Mouse (Mus musculus) layer of hippocampus, postnatal 36 days (tissue): Measurements from ENCODE around the gene Phf12. TPM values are rescaled to one million over a fixed set of nuclear protein-coding genes. Genes with fewer than 3 reads are reported as not detected.
"Not testable (repeated sequence)": the region's sequence is repeated elsewhere in the genome, so short reads cannot be mapped to it uniquely, and the experiment has no call there.

ENCODE experiments used
- DNase-seq, 2 experiments: peaks; one replicate each; pipeline ENCODE4 v3.0.0; 2022
- total RNA-seq, 2 experiments: library from RNA; stranded (reverse); gene quantifications; 2 replicates each; pipeline ENCODE4 v1.2.3; 2021

The Phf12 gene
- total RNA-seq, 2 experiments from 2014 or later = 48.3 to 51.2 TPM

DNA sequence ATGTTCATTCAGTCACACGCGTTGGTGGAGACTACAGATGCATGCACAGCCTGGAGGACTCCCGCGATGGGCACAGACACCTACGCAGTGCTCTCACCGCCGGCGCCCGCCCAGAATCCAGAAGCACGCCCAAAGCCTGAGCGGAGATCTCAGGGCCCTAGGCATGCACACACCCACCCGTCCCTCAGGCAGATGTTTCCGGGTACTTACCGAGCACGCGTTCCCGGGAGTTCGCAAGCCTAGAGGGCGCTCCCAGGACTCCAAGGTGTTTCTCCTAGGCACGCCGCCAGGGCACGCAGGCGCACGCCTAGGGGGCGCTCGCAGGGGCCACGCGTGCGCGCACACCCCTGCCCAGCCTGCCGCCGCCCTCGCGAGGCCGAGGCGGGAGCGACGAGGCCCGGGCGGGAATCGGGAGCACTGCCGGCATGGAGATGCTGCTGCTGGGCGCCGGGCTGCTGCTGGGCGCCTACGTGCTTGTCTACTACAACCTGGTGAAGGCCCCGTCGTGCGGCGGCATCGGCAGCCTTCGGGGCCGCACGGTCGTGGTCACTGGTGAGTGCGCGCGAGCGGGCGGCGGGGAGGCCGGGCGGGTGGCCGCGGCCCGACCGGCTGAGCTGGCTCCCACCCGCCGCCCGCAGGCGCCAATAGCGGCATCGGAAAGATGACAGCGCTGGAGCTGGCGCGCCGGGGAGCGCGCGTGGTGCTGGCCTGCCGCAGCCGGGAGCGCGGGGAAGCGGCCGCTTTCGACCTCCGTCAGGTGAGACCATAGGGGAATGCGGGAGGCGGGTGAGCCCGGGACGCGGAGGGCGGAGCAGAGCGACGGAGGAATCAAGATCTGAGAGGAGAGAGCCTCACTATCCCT, 49.6 kb downstream of the Phf12 start, which contains the start of gene Dhrs13:
Gene Dhrs13 (plus strand): TSS at position 334 of the 862 bp plus-strand sequence.
- peak; percentile 82 to 84 for DNase-seq

DNA sequence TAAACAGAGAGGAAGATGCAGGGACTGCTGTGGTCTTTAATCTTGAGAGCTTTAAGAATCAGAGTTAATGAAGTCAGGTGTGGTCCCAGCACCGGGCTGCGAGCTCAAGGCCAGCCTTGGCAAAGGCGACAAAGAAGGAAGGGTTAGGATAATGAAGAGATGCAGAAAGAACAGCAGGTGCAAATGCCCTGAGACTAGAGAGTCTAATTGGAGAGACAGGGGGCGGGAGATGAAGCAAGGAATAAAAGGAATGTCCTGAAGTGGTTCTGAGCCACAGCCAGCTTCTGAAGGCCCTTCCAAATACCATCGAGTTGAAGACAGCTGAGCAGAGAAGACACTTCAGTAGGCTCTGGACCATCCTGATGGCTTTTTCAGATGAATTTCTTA, 50.2 kb downstream of the Phf12 start:
- DNase-seq = no peak

DNA sequence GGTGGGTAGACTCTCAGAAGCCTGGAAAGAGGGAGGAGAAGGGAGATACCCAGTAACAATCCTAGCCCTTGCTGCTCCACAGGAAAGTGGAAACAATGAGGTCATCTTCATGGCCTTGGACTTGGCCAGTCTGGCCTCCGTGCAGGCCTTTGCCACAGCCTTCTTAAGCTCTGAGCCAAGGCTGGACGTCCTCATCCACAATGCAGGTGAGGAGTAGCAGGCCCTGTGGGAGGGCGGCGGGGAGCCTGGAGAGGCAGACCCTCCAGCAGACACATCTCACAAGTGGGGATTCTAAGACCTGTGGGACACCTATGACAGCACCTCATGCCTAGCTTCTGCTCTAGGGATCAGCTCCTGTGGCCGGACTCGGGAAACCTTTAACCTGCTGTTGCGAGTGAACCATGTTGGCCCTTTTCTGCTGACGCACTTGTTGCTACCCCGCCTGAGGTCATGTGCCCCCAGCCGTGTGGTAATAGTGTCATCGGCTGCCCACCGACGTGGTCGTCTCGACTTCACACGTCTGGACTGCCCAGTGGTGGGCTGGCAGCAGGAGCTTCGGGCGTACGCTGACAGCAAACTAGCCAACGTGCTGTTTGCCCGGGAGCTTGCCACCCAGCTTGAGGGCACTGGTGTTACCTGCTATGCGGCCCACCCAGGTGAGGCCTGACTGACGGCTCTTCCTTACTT, 51.5 kb downstream of the Phf12 start:
- DNase-seq = no peak

DNA sequence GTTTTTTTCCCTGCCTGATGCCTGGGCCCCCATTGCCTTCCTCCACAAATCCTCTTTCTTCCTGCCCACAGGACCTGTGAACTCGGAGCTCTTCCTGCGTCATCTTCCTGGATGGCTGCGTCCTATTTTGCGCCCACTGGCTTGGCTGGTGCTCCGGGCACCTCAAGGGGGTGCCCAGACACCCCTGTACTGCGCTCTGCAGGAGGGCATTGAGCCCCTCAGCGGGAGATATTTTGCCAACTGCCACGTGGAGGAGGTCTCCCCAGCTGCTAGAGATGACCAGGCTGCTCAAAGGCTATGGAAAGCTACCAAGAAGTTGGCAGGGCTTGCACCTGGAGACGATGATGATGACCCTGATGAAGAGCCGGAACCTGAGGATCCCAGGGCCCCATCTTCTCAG, 54.2 kb downstream of the Phf12 start:
- DNase-seq = no peak

DNA sequence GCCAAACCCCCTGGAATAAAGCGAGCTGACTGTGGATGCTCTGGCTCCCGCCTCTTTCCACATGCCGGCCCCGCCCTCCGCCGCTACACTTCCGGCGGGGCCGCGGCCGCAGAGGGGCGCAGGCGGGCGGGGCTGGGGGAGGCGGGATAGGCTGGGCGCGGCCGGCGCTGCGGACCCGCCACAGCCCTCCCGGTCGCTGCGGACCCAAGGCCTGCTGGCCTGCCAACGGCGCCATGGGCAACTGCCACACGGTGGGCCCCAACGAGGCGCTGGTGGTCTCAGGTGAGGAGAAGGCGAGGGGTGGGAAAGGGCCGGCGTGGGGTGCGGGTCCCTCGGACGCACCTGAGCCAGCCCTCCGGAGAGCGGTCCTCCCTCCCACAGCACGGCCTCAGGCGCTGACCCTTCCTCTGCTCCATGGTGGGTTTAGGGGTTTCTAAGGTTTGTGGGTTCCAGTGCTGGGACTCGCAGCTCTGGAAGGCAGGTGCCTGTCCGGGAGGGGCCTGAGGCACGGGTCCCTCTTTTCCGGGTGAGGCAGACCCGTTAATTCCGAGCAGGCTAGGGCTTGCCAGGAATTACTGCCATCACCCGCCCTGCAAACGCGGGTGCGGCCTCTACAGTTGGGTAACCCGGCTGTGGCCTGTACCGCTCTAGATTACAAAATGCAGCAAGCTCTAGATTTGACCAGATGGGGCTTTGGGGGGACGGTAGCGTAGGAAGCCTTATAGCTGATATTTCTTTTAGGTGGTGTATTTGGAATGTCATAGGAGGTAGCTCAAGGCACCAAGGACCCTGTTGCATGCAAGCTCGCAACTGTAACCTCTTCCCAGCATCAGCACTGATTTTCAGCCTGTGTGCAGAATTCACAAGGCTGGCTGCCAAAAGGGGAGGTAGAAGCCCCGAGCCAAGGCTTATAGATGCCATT, 55.5 kb downstream of the Phf12 start, which contains the start of gene Flot2:
Gene Flot2 (plus strand): TSS at position 101 of the 922 bp plus-strand sequence.
- DNase-seq = peak; percentile 22 to 33

DNA sequence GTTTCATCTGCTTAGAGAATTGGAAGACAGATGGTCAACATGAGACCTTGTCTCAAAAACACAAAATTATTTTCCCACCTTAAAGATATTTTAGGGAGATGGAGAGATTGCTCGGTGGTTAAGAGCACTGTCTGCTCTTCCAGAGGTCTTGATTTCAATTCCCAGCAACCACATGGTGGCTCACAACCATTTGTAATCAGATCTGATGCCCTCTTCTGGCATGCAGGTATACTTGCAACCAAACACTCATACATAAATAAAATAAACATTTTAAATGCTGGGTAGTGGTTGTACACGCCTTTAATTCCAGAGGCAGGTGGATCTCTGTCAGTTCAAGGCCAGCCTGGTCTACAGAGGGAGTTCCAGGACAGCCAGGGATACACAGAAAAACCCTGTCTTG, 58.3 kb downstream of the Phf12 start:
- no peak for DNase-seq

DNA sequence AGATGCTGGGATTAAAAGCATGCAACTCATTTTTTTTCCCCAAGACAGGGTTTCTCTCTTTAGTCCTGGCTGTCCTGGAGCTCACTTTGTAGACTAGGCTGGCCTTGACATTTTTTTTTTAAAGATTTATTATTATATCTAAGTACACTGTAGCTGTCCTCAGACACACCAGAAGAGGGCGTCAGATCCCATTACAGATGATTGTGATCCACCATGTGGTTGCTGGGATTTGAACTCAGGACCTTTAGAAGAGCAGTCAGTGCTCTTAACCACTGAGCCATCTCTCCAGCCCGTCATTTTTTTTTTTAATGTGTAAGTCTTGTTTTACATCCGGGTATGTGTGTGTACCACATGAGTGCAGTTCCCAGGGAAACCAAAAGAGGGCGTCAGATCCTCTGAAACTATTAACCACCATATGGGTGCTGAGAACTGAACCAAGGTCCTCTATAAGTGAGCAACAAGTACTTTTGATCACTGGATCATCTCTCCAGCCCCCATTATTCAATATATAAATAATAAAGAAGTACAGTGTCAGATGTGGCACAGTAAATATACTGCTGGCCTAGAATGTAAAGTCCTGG, 59.8 kb downstream of the Phf12 start:
- not testable (repeated sequence) for DNase-seq

DNA sequence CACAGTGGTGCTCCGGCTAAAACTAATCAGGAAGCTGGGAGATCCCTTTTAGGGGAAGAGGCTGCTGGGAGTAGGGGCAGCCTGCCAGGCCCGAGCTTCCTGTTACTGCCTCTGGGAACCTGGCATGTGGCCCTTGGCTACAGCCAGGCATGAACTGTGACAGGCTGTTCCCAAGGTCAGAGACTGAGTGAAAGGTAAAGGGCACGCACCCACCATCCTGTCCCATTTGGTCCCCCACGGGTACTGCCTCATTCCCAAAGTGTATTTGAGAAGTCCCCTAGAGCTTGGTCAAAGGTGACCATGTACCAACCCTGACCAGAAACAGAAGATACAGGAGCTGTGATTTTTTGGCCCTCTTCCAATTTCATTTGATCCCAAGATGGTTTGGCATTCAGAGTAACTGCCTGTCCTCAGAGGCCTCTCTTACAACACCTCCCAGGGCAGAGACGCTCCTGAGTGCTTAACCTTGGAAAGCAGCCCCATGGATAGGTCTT, 62.3 kb downstream of the Phf12 start:
- peak in 1 of 2 experiments; percentile 49 for DNase-seq

DNA sequence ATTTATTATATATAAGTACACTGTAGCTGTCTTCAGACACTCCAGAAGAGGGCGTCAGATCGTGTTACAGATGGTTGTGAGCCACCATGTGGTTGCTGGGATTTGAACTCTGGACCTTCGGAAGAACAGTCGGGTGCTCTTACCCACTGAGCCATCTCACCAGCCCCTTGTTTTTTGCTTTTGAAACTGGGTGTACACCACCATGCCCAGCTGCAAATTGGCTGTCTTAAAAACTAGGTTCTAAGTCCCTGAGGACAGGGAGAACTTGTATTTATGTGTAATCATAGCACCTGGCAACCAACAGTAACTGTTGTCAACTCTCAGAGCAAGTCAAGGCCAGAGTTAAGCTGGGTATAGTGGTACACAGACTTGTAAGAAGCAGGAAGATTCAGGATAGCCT, 66.1 kb downstream of the Phf12 start:
- not testable (repeated sequence) for DNase-seq

DNA sequence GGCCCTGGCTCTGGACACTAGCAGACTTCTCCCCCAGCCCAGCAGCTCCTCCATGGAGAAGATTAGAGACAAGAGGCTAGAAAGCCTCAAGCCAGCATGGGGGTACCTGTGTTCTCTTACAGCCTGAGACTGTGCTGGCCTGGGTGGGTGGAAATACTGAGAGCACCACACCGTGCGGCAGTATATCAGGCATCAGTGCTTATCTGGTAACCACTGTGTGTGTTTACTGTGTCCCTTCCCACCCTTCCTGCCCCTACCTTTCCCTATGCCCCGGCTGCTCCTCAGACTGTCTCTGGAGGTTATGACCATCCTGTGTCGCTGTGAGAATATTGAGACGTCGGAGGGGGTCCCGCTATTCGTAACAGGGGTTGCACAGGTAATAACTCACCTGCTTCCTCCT, 70.5 kb downstream of the Phf12 start:
- no peak for DNase-seq

DNA sequence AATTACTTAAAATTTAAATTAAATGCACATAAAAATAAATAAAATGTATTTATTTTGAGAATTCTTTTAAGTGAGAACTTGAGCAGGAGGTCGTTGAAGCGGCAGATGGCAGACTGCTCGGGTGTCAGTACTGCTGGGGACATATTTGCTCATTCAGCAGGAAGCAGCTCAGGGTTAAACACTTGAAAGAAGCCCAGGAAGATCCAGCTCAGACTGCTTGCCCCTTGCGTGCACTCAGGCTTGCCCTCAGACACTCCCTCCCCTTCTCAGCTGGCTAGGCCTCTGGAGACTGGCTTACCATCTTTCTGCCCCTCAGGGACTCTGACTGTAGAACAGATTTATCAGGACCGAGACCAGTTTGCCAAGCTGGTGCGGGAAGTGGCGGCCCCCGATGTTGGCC, 74.4 kb downstream of the Phf12 start:
- DNase-seq = no peak

DNA sequence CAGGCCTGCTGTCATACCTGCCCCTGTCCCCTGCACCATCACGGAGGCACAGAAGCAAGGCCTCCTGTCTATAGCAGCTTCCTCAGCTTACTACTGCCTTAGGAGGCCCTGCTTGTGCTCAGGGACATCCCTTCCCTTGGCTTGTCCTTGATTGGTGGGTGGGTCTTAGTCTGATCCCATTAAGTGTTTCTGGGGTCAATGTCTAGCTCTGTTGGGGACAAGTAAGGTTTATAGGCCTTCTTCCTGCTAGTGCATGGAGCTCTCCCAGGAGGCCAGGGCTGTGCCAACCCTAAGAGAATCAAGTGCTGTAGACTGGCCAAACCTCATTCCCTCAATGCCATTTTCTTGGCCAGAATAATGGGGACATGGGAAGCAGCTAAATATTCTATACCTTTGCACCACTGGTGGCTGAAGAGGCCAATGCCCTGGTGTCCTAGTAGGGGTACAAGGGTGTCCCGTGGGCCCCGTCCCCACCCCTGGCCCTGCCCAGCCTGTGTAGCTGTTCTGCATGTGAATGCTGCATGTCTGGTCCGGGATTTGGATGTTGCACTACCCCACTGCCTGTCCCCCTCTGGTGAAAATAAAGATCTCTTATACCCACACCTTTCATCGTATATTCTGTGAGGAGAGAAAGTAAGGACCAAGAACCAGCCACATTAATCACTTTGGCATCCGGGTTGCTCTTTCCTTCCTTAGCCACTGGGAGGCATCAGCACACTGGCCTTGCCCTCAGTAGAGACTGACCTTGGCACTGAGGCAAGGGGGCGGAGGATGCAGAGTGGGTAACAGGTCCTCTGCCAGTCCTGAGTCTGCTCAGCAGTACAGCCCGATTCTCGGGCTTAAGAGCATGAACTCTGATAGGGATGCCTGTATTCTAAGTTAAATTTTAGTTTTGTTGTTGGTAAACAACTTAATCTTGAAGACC, 77.5 kb downstream of the Phf12 start:
- peak; percentile 57 to 59 for DNase-seq

DNA sequence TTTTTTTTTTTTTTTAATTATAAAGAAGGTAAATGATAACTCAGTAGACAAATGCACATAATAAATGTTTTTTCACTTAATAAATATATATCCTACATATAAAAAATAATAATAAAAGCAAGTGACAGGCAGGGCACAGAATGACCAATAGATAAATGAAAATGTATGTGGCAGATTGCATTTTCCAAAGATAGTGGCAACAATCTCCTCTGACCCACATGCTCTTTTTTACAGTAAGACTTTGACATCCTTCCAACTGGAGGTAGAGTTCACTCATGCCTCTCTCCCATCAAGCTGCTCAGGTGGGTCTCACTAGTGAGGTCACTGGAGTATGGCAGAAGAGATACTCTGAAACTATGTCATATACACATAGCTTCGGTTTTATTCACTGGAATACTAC, 80.0 kb downstream of the Phf12 start:
- no peak for DNase-seq

DNA sequence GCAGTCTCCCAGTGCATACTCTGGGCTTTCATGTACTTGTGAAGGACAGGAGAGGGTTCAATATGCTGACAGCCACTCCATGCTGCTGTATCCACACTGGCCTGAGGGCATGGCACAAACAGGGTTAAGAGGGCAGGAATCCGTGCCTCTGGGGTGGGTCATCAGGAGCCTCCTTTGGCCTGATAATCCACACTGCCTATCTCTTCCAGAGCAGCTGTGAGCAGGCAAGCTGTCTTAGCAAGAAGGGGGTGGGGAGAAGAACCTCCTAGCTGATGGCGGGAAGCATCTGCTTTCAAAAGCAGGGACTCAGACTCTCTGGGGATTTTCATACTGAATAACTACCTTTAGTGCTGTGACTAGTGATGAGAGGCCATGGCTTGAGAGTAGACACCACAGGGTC, 83.4 kb downstream of the Phf12 start:
- no peak for DNase-seq

DNA sequence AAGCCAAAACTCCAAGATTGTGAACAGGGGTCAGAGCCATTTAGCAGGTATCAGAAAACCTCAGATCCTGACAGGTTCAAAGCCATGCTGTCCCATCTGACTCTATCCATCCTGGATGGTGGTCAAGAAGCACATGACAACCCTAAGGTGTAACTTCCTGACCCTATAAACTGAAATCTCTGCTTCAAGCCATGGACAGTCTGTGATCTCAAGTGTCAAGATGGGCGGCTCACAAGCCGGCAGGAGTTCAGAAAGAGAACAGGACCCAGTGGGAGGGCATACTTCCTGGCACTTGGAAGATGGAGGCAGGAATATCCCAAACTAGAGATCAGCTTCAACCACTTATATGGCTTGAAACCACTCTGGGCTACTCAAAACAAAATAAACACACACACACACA, 84.1 kb downstream of the Phf12 start:
- DNase-seq = no peak

DNA sequence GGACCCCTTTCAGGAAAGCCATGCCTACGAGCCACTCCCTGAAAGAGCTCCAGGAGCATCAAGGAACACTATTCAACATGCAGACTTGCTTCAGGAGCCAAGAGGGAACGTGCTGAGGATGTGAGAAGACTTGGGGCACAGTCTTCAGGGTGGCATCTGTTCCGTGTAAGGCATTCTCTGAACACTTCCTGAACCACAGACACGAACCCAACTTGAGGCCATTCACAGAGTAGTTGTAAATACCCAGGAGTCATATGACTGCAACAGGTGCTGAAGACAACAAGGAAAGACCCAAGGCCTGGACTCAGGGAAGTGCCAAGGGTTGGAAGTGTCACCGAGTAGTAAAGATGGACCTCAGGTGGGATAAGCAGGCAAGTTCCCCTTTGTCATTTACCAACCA, 85.0 kb downstream of the Phf12 start:
- DNase-seq = no peak

DNA sequence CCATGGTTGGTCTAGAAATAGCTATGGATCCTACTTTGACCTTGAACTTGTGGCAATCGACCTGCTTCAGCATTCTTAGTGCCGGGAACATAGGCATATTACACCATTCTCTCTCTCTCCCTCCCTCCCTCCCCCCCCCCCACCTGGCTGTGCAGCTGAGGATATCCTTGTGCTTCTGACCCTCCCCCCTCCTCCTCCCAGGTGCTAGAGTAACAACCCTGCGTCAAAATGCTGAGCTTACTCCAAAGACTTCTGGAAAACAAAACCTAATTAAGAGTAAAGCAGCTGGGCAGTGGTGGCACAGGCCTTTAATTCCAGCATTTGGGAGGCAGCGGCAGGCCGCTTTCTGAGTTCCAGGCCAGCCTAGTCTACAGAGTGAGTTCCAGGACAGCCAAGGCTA, 86.6 kb downstream of the Phf12 start:
- no peak for DNase-seq

DNA sequence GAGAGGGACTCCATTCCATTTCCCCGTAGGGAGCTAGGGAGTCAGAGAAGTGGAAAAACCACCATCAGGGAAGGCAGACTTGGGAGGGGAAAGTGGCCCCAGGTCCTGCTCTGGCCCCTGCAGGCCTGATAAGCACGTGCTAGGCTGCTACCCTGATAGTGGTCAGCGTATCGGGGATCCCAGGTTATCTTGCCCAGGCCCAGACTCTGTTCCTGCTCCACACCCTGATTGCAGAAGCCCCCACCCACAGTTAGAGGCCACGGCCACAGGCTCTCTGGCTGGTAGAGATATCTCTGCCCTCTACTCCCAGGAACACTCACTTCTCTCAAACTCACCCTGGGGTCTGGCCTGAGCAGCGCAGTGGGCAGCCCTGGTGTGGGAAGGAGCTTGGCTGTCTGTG, 87.1 kb downstream of the Phf12 start:
- DNase-seq = no peak

DNA sequence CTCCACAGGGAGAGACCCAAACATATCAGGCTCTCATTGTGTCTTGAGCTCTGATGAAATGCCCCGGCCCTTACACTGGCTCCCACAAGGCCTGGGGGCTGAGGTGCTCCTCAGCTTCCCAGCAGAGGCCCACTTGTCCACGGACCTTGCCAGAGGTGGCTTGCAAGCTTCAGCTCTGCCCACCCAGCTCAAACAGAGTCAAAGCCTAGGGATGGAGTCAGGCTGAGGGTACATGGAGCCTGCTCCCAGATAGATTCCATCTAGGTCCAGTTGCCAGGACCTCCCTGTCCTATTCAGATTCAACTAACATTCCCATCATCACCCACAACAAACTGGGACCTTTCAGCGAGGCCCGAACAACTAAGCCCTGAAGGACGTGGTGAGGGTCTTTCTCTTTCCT, 89.4 kb downstream of the Phf12 start:
- DNase-seq = no peak

DNA sequence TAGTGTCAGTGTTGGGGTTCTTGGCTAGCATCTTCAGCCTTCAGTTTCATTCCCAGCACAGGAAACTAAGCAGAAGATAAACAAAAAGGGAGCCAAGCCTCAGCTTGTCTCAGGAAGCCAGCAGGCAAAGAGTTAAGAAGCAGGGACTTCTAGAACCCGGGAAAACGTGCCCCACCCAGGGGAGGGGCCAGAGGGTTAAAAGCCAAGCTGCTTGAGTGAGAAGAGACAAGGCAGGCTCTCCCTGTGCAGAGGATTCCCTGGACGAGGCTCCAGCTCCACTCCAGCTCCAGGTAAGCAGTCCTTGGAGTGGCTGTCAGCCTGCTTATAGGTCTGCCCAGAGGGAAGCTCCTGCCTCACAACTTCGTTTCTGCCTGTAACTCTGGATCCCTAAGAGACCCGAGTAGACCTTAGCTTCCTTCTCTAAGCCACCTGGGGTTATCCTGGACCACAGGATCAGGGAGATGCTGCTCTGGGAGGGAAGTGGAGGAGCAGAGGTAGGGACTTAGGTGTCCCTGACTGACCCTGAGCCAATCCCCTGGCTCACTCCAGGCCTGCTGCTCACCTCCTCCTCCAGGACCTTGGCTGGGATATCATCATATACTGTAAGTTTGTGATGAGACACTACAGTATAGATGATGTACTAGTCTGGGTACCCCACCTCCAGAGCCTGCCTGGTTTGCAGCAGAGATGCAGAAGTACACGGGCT, 90.0 kb downstream of the Phf12 start:
- no peak for DNase-seq
